Mouse (Mus musculus) adrenal gland, postnatal 10 days (tissue): ENCODE measurements around the gene AF067063. TPM values are rescaled to one million over a fixed set of nuclear protein-coding genes. Genes with fewer than 3 reads are reported as not detected.

Experiments
- total RNA-seq, 2 experiments: library from RNA; stranded (reverse); gene quantifications; 2 replicates each; pipeline ENCODE4 v1.2.3; 2021

AF067063 gene
- total RNA-seq, 2 experiments from 2014 or later = not detected

Other genes with a start within 250 kb of the AF067063 start
- under 1 TPM; 0.27 to 0.61 TPM for gene Ccl28, start 206.4 kb downstream of the AF067063 start, total RNA-seq
- gene Hmgcs1, start 139.8 kb downstream of the AF067063 start, total RNA-seq = 100 to 1,000 TPM; 219 to 270 TPM
- 1 to 10 TPM; 2.0 to 3.6 TPM for gene Nim1k, start 74.3 kb downstream of the AF067063 start, total RNA-seq
- 10 to 100 TPM; 34.6 to 35.1 TPM for gene Zfp131, start 39.3 kb downstream of the AF067063 start, total RNA-seq
- gene D13Ertd608e, start 5.8 kb upstream of the AF067063 start, total RNA-seq = not detected
- gene Tcstv1, start 64.6 kb upstream of the AF067063 start, total RNA-seq = not detected
- gene Gm21761, start 99.1 kb upstream of the AF067063 start, total RNA-seq = not detected
- not detected for gene B020031M17Rik, start 120.6 kb upstream of the AF067063 start, total RNA-seq
- gene Gm36079, start 196.8 kb upstream of the AF067063 start, total RNA-seq = not detected
- under 1 TPM; 0.36 to 0.45 TPM for gene Gm21188, start 222.0 kb upstream of the AF067063 start, total RNA-seq